Mouse (Mus musculus) embryonic facial prominence, embryonic 15.5 days (tissue): ENCODE measurements around the gene Pik3c2g. TPM values are rescaled to one million over a fixed set of nuclear protein-coding genes. Genes with fewer than 3 reads are reported as not detected.
A peak's percentile ranks its signal among the peaks of the same experiment; 100 is the strongest.
"Not testable (repeated sequence)": the region's sequence is repeated elsewhere in the genome, so short reads cannot be mapped to it uniquely, and the experiment has no call there.

Experiments
- ATAC-seq: fragments of 200-750 bp; cut with Nextera tagmentation; 2 replicates; pipeline ENCODE4 v1.8.0; 2017; ENCODE audit warnings: low read depth, moderate TSS enrichment; ENCODE audit not compliant: insufficient number of reproducible peaks, low FRiP score, low TSS enrichment
- H3K27ac ChIP-seq: fragments of 300-500 bp; sonication (generic); replicated peaks from 2 replicates; pipeline ENCODE4 v1.5.1; 2015; ENCODE audit warnings: mild to moderate bottlenecking, inconsistent platforms
- H3K27me3 ChIP-seq: fragments of 300-500 bp; sonication (generic); 2 replicates; pipeline ENCODE4 v1.6.1; 2015; ENCODE audit warnings: inconsistent platforms
- H3K36me3 ChIP-seq: fragments of 300-500 bp; sonication (generic); 2 replicates; pipeline ENCODE4 v1.6.1; 2015; ENCODE audit warnings: mild to moderate bottlenecking, inconsistent platforms
- H3K4me1 ChIP-seq: fragments of 300-500 bp; sonication (generic); 2 replicates; pipeline ENCODE4 v1.6.1; 2015; ENCODE audit warnings: inconsistent platforms
- H3K4me2 ChIP-seq: fragments of 300-500 bp; sonication (generic); replicated peaks from 2 replicates; pipeline ENCODE4 v1.6.1; 2015; ENCODE audit warnings: mild to moderate bottlenecking, inconsistent platforms
- H3K4me3 ChIP-seq: fragments of 300-500 bp; sonication (generic); replicated peaks from 2 replicates; pipeline ENCODE4 v1.5.1; 2015; ENCODE audit warnings: mild to moderate bottlenecking, inconsistent platforms
- H3K9ac ChIP-seq: fragments of 300-500 bp; sonication (generic); 2 replicates; pipeline ENCODE4 v1.6.1; 2015; ENCODE audit warnings: inconsistent platforms
- H3K9me3 ChIP-seq: fragments of 300-500 bp; sonication (generic); replicated peaks from 2 replicates; pipeline ENCODE4 v1.6.1; 2016; ENCODE audit warnings: inconsistent platforms
- WGBS: fragments of 180-500 bp; shearing (Covaris S2); methylation state at CpG from one replicate; pipeline ENCODE4 v1.1.7; 2015; 5-methylcytosine and 5-hydroxymethylcytosine counted together
- polyA plus RNA-seq: library from polyadenylated mRNA; unstranded; fragments of >200 nt; fragmentation: Nextera tagmentation; extraction: Ambion mirVana; gene quantifications from 2 replicates; pipeline ENCODE4 v1.2.1, GENCODE M21; 2015

Pik3c2g gene
- polyA plus RNA-seq, 1 experiment from 2014 or later: 1.4 TPM

DNA sequence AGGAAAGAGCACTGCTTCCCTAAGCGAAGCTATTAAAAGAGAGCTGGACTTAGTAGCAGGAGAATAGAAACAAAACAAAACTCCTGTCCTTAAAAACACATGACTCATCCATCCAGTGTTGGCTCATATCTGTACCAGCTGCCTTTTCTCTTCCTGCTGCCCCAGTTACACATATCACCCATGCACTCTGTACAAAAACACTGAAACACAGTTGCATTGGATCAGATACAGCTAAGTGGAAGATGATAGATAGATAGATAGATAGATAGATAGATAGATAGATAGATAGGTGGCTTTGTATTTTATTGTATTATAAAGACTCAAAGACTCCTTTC, 291.3 kb downstream of the Pik3c2g start:
- no peaks in the 10 kb centered on the region for H3K9me3 ChIP-seq
- H3K4me1 ChIP-seq: no peaks in the 10 kb centered on the region
- WGBS: 76% methylated on average over 1 of the region's 1 CpGs
- no peak overlapping the region for H3K27ac ChIP-seq
- no peak overlapping the region for H3K9ac ChIP-seq
- no peaks in the 10 kb centered on the region for H3K27me3 ChIP-seq
- no peaks in the 10 kb centered on the region for H3K36me3 ChIP-seq
- H3K4me2 ChIP-seq: no peak overlapping the region
- ATAC-seq: no peak
- H3K4me3 ChIP-seq: no peak overlapping the region

DNA sequence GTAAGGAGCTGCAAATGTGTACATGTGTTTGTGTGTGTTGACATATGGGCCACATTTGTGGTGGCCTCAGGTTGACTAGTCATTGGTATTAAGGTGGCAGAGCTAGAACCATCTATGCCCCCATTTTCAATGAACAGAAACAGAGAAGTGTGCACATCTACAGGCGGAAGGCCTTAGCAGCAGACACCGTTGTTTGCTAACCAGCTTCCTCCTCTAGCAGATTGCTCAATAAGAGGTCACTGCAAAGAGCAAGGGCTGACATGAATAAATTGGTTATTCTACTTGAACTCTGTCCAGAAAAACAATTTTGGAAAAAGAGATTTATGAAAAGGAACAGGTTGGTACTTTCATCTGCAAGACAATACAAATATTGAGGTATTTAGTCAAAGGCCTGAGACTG, 295.1 kb downstream of the Pik3c2g start:
- no peak overlapping the region for H3K4me2 ChIP-seq
- 86% methylated on average over 2 of the region's 2 CpGs for WGBS
- H3K9me3 ChIP-seq: no peaks in the 10 kb centered on the region
- H3K4me3 ChIP-seq: no peak overlapping the region
- no peak overlapping the region for H3K27ac ChIP-seq
- H3K9ac ChIP-seq: no peak overlapping the region
- no peaks in the 10 kb centered on the region for H3K27me3 ChIP-seq
- no peaks in the 10 kb centered on the region for H3K36me3 ChIP-seq
- H3K4me1 ChIP-seq: no peaks in the 10 kb centered on the region
- no peak for ATAC-seq

DNA sequence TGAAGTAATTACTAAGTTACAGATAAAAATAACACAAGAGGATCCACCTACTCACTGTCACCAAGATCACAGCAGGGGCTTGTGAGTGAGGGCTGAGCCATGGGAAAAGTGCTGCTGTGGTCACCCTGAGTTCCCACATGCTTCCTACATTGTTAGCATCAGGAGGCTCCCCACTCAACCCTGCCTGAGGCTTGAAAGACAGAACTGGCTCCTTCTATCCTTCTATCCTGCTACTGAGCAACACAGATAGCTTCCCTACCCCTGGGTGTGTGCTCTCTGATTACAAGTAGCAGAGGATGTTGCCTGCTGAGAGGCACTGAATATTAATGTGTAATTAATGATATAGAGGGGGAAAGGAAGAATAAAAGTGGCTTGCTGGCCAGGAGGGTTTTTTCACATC, 300.2 kb downstream of the Pik3c2g start:
- Histone ChIP-seq H3K4me1 (no peaks in the 10 kb centered on the region; the same call in 1 of the 2 replicates), H3K9ac (no peak overlapping the region), H3K9me3 (no peaks in the 10 kb centered on the region), H3K4me2 (no peak overlapping the region), H3K4me3 (no peak overlapping the region), H3K27ac (no peak overlapping the region), H3K27me3 (no peaks in the 10 kb centered on the region), H3K36me3 (no peaks in the 10 kb centered on the region)
- no peak for ATAC-seq

DNA sequence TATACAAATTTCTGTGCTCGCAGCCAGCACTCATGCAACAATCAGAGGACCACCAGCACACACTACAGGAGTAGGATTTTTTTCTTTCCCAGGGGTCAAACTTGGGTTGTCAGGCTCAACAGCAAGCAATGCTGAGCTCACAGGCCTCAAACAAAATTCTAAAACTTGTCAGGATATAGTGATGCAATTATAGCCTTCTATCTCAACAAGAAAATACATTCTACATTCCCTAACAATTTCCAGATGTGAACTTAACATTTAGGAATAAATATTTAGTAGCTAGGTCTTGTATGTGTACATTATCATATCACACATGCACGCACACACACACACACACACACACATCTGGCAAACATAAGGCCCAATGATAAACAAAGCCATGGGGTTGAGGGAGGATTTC, 308.6 kb downstream of the Pik3c2g start:
- no peak overlapping the region for H3K27ac ChIP-seq
- 37% methylated on average over 2 of the region's 2 CpGs for WGBS
- ATAC-seq: no peak
- no peak overlapping the region for H3K4me2 ChIP-seq
- no peaks in the 10 kb centered on the region for H3K36me3 ChIP-seq
- no peaks in the 10 kb centered on the region for H3K9me3 ChIP-seq
- H3K4me3 ChIP-seq: no peak overlapping the region
- H3K9ac ChIP-seq: no peak overlapping the region
- no peaks in the 10 kb centered on the region for H3K4me1 ChIP-seq
- H3K27me3 ChIP-seq: no peaks in the 10 kb centered on the region

DNA sequence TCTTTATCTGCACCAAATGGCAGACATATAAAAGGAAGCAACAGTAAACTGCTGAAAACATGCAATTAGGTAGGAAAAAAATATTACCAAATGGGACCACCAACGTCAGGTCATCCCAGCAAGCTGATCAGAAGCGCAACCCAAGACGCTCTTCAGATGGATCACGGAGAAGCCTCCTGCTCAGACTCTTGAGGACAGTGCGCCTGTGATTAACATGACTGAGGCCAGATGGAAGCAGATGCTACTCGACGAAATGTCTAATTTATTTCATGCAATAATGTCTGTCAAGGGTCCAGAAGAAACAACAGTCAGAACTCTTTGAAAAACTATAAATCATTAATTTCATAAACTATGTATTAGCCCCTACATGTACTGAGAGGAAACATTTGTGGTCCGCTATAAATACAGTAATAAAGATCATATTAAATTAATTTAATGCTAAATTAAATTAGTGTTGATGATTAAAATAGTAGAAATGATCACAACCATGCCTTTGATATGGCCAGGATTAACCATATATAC, 312.7 kb downstream of the Pik3c2g start:
- H3K4me3 ChIP-seq: no peak overlapping the region
- H3K9me3 ChIP-seq: no peaks in the 10 kb centered on the region
- H3K4me1 ChIP-seq: no peaks in the 10 kb centered on the region
- H3K9ac ChIP-seq: no peak overlapping the region
- H3K27me3 ChIP-seq: no peaks in the 10 kb centered on the region
- H3K4me2 ChIP-seq: no peak overlapping the region
- ATAC-seq: no peak
- no peak overlapping the region for H3K27ac ChIP-seq
- WGBS: 76% methylated on average over 8 of the region's 8 CpGs
- H3K36me3 ChIP-seq: no peaks in the 10 kb centered on the region

DNA sequence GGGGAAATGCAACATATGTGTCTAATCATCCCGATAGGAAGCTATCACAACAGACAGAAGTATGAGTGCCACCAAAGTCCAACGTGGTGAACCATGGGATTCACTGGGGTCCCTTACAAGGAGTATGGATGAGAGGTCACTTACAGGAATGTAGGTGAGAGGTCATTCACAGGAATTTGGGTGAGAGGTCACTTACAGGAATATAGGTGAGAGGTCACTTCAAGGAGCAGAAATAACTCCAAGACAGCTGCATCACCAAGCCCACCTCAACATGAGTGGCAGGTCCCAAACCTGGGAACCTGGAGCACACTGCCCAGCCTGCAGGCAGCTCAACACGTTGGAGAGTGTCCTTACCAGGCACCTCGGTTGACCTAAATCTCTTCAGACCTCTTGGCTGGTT, 314.8 kb downstream of the Pik3c2g start:
- Histone ChIP-seq H3K36me3 (no peaks in the 10 kb centered on the region), H3K27me3 (no peaks in the 10 kb centered on the region)

DNA sequence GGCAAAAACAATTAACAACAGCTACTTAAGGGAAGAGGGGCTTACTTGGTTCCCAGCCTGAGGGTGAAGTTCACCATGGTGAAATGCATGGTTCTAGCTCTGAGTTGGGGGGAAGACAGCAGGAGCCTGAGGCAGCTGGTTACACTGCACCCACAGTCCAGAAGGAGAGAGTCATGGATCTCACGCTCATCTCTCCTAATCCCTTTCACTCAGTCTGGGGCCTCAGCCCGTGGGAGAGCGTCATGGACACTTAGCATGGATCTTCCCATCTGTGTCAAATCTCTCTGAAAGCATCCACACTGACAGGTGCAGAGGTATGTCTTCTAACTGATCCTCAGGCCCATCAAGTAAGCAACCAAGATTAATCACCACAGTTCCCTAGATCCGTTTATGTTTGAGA, 320.1 kb downstream of the Pik3c2g start:
- ATAC-seq: no peak
- H3K4me2 ChIP-seq: no peak overlapping the region
- no peak overlapping the region for H3K4me3 ChIP-seq
- H3K27me3 ChIP-seq: no peaks in the 10 kb centered on the region
- H3K27ac ChIP-seq: no peak overlapping the region
- H3K4me1 ChIP-seq: peaks cover 5% of the 10 kb centered on the region
- no peaks in the 10 kb centered on the region for H3K9me3 ChIP-seq
- 36% methylated on average over 4 of the region's 4 CpGs for WGBS
- H3K36me3 ChIP-seq: no peaks in the 10 kb centered on the region
- H3K9ac ChIP-seq: no peak overlapping the region

More for the DNA sequence above, 314.8 kb downstream of the Pik3c2g start:
- Histone ChIP-seq H3K4me2 (no peak overlapping the region), H3K9ac (no peak overlapping the region), H3K4me1 (no peaks in the 10 kb centered on the region), H3K4me3 (no peak overlapping the region), H3K9me3 (no peaks in the 10 kb centered on the region), H3K27ac (no peak overlapping the region)
- ATAC-seq: no peak
- 70% methylated on average over 4 of the region's 4 CpGs for WGBS

DNA sequence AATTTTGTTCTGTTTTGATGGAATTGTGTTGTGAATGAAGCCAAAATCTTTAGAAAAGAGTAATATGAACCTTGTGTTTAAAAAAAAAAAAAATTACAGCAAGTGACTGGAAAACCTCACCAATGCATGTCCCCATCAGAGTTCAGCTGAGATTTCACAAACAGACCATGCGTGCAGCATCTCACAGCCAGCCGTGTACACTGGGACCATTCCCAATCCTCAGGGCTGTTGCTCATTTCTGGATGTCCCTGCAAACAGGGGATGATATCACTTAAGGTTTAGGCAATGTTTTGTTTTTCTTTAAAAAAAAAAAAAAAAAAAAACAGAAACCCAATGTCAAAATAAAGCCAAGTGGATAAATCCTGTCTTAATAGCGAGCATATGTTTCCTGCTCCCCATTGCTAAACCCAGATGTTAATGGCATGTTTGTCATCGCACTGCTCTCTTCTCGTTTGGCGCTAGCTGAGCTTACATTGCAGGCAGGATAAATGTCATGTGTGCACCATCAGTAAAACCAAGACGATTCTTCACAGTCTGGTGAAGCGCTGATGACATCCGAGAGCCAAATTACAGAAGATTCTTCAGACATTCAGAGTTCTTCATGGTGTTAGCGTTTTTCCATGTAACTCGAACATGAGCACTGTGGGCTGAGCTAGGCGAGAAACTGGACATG, 322.1 kb downstream of the Pik3c2g start:
- Histone ChIP-seq H3K4me1 (peaks cover 5% of the 10 kb centered on the region), H3K36me3 (no peaks in the 10 kb centered on the region), H3K4me2 (no peak overlapping the region), H3K4me3 (no peak overlapping the region), H3K9ac (no peak overlapping the region), H3K9me3 (no peaks in the 10 kb centered on the region), H3K27me3 (no peaks in the 10 kb centered on the region), H3K27ac (0 out of 2 replicates have a peak overlapping the region, but pooled peaks have one; percentile 30)
- peak; percentile 83 for ATAC-seq
- WGBS: 21% methylated on average over 12 of the region's 12 CpGs

DNA sequence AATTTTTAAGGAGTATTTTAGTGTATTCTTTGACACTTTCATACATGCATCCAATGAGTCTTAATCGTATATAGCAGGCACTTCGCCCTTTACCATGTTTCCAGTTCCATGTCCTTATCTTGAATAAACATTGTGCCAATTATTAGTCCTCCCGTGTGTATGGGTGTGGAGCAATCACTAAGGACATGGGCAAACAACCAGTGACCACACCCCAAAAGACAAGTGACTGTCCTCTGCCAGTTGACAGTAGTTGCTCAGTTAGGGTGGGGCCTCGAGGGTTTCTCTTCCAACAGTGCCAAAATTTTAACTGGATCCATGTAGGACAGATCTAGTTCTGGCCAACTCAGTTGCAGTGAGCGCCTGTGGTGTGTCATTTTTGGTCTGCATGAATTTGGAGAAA, 341.7 kb downstream of the Pik3c2g start:
- no peak overlapping the region for H3K9ac ChIP-seq
- no peak overlapping the region for H3K4me3 ChIP-seq
- H3K27ac ChIP-seq: no peak overlapping the region
- no peak overlapping the region for H3K4me2 ChIP-seq
- no peaks in the 10 kb centered on the region for H3K36me3 ChIP-seq
- H3K9me3 ChIP-seq: no peaks in the 10 kb centered on the region
- WGBS: 81% methylated on average over 5 of the region's 5 CpGs
- ATAC-seq: no peak
- H3K4me1 ChIP-seq: no peaks in the 10 kb centered on the region
- no peaks in the 10 kb centered on the region for H3K27me3 ChIP-seq

DNA sequence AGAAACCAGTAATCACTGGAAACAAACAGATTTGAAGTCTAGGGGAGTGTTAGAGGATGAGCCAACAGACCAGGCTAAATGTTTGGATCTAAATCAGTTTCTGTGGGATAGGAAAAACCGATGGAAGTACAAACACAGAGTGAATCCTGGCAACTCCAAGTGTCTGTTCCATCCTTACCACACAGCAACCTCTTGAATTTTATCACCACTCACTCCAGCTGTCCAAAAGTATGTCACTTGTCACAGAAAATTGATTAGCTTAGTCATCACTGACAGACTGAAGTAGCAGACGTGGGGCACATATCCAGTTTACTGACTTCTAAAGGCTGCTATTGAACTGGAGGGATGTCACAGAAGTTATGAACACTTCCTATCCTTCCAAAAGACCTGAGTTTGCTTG, 347.8 kb downstream of the Pik3c2g start:
- Histone ChIP-seq H3K9me3 (no peaks in the 10 kb centered on the region), H3K27me3 (no peaks in the 10 kb centered on the region)
- 61% methylated on average over 2 of the region's 2 CpGs for WGBS

DNA sequence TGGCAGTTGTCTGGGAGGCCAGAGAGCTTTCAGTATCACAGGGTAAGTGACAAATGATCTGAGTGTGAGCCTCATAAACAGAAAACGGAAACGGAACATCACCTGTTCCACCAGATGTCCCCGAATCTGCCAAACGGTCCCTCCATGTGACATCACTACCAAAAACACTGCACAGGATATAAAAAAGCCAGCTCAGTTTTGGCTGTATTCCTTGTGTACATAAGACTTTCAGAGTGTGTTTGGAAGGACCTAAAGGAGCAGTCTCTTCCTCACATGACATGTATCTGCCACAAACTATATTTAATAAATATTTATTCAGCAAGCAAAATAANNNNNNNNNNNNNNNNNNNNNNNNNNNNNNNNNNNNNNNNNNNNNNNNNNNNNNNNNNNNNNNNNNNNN, 350.6 kb downstream of the Pik3c2g start:
- ATAC-seq, H3K27ac ChIP-seq, H3K4me1 ChIP-seq, H3K36me3 ChIP-seq, H3K4me3 ChIP-seq, H3K9ac ChIP-seq, H3K27me3 ChIP-seq, H3K9me3 ChIP-seq, H3K4me2 ChIP-seq: not testable (repeated sequence)
- WGBS: 84% methylated on average over 4 of the region's 4 CpGs

More for the DNA sequence above, 347.8 kb downstream of the Pik3c2g start:
- Histone ChIP-seq H3K4me1 (no peaks in the 10 kb centered on the region), H3K4me3 (no peak overlapping the region), H3K4me2 (no peak overlapping the region), H3K36me3 (no peaks in the 10 kb centered on the region), H3K27ac (no peak overlapping the region), H3K9ac (no peak overlapping the region)
- no peak for ATAC-seq
